Mouse (Mus musculus) urinary bladder, postnatal 36 days (tissue): Measurements from ENCODE around the gene Zfp977.
"Not testable (repeated sequence)": the region's sequence is repeated elsewhere in the genome, so short reads cannot be mapped to it uniquely, and the experiment has no call there.

Experiments
- DNase-seq, 2 experiments: peaks; one replicate each; pipeline ENCODE4 v3.0.0; 2022; ENCODE audit warnings: low spot score in 2 of 2, mixed read lengths in 1 of 2

Zfp977 gene

DNA sequence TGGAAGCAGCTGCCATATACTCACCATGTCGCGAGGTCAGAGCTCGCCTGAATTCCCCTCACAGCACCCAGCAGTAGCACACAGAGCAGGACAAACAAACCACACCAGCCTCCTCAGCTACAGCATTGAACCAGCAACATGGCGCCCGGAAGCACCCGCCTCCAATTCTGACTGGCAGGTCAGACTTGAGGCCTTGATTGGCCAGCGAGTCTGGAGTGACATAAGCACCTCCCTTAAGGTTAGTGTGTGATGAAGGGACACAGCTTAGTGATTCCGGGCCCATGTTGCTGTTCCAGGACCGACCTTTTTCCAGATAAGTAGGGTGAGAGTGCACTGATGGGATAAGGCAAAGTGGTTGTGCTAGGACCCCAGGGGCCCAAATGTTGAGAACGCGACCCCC, at the start of gene Zfp977:
Zfp977 (minus strand) TSS at position 135 of the 400 bp plus-strand sequence.
- not testable (repeated sequence) for DNase-seq

- not testable (repeated sequence) for DNase-seq
These were observed 38.7 kb upstream of the Zfp977 start for GRCm38 (mm10) chr7:42631031-42631430.

- DNase-seq: not testable (repeated sequence)
These were observed 3.3 kb upstream of the Zfp977 start for GRCm38 (mm10) chr7:42595666-42596065.

GRCm38 (mm10) chr7:42591311-42591710, 1.0 kb downstream of the Zfp977 start:
- not testable (repeated sequence) for DNase-seq

DNA sequence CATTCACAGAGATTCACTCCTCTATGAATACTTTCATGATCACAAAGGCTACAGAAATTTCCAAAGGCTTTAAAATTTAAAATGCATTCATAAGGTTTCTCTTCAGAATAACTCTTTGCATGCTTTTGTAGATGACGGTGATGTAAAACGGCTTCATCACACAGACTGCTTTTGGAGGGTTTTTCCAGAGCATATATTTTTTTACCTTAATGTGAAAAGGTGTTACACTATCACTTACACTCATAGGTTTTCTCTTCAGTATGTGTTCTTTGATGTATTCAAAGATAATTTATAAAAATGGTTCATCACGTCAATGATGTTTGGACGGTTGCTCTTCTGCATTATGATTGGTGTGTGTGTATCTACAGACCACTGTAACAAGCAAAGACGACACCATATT, 13.9 kb downstream of the Zfp977 start, which contains the start of gene Gm21028:
Gm21028 (minus strand) TSS at position 101 of the 400 bp plus-strand sequence.
- no peak for DNase-seq

DNA sequence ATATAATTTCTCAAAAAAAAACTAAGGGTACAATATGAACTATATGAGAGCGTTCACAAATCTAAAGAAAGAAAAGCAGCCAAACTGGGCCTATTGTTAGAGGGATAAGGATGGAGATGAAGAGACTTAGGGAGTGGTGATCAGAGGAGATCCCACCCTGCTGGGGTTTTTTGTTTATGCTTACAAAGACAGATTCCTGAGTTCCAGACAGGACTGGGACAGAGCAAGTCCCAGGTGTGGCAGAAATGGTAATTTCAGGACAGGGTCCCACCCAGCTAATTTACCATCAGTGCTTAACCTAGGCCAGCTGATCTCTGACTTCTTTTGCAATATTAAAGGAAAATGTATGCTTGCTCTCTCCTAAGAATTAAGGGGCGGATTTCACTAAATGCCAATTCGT, 40.6 kb downstream of the Zfp977 start:
- DNase-seq: no peak
